Mouse (Mus musculus): ENCODE measurements around the gene Emilin1. TPM values are rescaled to one million over a fixed set of nuclear protein-coding genes. Genes with fewer than 3 reads are reported as not detected.

The Emilin1 gene
- polyA plus RNA-seq (2014; fragmentation: Nextera tagmentation; extraction: Ambion mirVana), result 170 and 191 TPM in 2 replicates

DNA sequence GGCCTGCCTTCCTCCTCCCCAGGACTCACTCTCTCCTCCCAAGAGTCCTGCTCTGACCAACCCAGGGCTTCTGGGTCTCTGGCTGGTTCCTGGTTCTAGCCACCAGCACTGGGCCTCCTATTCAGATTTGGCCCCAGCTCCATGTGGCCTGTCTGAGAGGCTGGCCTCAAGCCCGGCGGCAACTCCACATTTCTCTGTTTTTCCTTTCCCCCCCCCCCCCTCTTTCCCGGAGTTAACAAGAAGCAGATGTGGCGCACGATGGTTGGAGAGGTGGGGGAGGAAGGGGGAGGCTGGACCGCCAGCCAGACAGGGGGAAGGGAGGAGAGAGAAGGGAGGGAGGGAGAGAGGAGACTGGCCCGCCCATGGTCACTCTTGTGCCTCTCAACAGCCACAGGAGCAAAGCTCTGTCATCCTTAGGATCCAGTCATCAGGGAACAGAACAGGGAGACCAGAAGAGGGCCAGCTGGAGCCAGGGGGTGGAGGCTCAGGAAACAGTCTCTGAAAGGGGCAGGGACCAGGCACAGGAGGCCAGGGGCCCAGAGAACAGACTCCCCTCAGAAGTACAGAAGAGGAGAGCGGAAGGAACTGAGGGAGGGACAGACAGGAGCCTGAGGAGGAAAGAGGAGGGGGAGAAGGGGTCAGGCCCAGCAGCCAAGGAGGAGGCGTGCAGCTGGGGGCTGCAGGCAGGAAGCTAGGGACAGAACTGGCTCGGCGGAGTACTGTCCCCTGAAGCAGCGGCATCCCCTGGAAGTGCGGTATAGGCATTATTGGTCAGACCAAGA, at the start of gene Emilin1:
Emilin1 (plus strand) TSS at position 343 of the 782 bp plus-strand sequence.
- H3K9ac ChIP-seq (ENCODE audit: low read depth, low read length), result peak within 1 kb of the TSS; percentile 74
- peak within 1 kb of the TSS; percentile 60 for H3K4me3 ChIP-seq (ENCODE audit: low read length)
- peaks cover 63% of the 10 kb centered on the region for H3K4me1 ChIP-seq (ENCODE audit: control insufficient read depth, insufficient read depth, low read length)
- peak; percentile 75 for ATAC-seq (ENCODE audit: low FRiP score, low TSS enrichment)
- H3K27ac ChIP-seq (ENCODE audit: low read depth, low read length), result peak within 1 kb of the TSS; percentile 96
- WGBS, result 11% methylated on average over 11 of the region's 13 CpGs
- peaks cover 18% of the 10 kb centered on the region for H3K36me3 ChIP-seq (ENCODE audit: control insufficient read depth, insufficient read depth, low read length)
- peak within 1 kb of the TSS; percentile 61 for H3K4me2 ChIP-seq (replicated peaks; ENCODE audit: low read depth, low read length)
- H3K27me3 ChIP-seq (ENCODE audit: control insufficient read depth, insufficient read depth, low read length), result no peaks in the 10 kb centered on the region
- H3K9me3 ChIP-seq (ENCODE audit: control insufficient read depth, low read length), result no peaks in the 10 kb centered on the region

GRCm38 (mm10) chr5:30863852-30864251, 49.4 kb upstream of the Emilin1 start:
- no peaks in the 10 kb centered on the region for H3K27me3 ChIP-seq (ENCODE audit: control insufficient read depth, insufficient read depth, low read length)
- 0 out of 2 replicates have a peak, but pooled peaks have one; percentile 33 for ATAC-seq (ENCODE audit: low FRiP score, low TSS enrichment)
- H3K27ac ChIP-seq (ENCODE audit: low read depth, low read length), result no peak overlapping the region
- no peaks in the 10 kb centered on the region for H3K36me3 ChIP-seq (ENCODE audit: control insufficient read depth, insufficient read depth, low read length)
- no peak overlapping the region for H3K4me2 ChIP-seq (replicated peaks; ENCODE audit: low read depth, low read length)
- 51% methylated on average over 4 of the region's 4 CpGs for WGBS
- no peak overlapping the region for H3K4me3 ChIP-seq (ENCODE audit: low read length)
- no peaks in the 10 kb centered on the region for H3K4me1 ChIP-seq (ENCODE audit: control insufficient read depth, insufficient read depth, low read length)
- H3K9ac ChIP-seq (ENCODE audit: low read depth, low read length), result no peak overlapping the region
- H3K9me3 ChIP-seq (ENCODE audit: control insufficient read depth, low read length), result peaks cover 3% of the 10 kb centered on the region; the same call in 1 of the 2 replicates

DNA sequence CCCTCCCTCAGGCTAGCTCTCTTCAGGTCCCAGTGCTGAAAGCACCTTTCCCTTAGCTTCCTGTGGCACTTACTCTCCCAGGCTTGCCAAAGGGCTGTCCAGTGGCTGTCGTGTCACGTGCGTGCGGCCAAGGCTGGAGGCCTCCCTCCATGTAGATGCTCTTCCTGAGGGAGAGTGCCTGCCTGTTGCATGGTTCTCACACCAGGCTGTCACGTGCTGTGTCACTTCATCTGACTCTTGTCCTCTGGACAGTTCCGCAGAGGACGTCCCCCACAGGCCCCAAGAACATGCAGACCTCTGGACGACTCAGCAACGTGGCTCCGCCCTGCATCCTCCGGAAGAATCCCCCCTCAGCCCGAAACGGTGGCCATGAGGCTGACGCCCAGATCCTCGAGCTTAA, 48.9 kb upstream of the Emilin1 start:
- Histone ChIP-seq H3K27me3 (ENCODE audit: control insufficient read depth, insufficient read depth, low read length) (no peaks in the 10 kb centered on the region), H3K36me3 (ENCODE audit: control insufficient read depth, insufficient read depth, low read length) (no peaks in the 10 kb centered on the region), H3K4me2 (replicated peaks; ENCODE audit: low read depth, low read length) (no peak overlapping the region), H3K4me1 (ENCODE audit: control insufficient read depth, insufficient read depth, low read length) (no peaks in the 10 kb centered on the region), H3K27ac (ENCODE audit: low read depth, low read length) (no peak overlapping the region), H3K4me3 (ENCODE audit: low read length) (no peak overlapping the region), H3K9ac (ENCODE audit: low read depth, low read length) (no peak overlapping the region), H3K9me3 (ENCODE audit: control insufficient read depth, low read length) (peaks cover 3% of the 10 kb centered on the region; the same call in 1 of the 2 replicates)
- ATAC-seq (ENCODE audit: low FRiP score, low TSS enrichment), result no peak
- WGBS, result 45% methylated on average over 15 of the region's 15 CpGs

GRCm38 (mm10) chr5:30866871-30867270, 46.3 kb upstream of the Emilin1 start:
- Histone ChIP-seq H3K27me3 (ENCODE audit: control insufficient read depth, insufficient read depth, low read length) (no peaks in the 10 kb centered on the region), H3K9me3 (ENCODE audit: control insufficient read depth, low read length) (no peaks in the 10 kb centered on the region), H3K4me2 (replicated peaks; ENCODE audit: low read depth, low read length) (no peak overlapping the region), H3K4me3 (ENCODE audit: low read length) (no peak overlapping the region), H3K4me1 (ENCODE audit: control insufficient read depth, insufficient read depth, low read length) (peaks cover 5% of the 10 kb centered on the region), H3K36me3 (ENCODE audit: control insufficient read depth, insufficient read depth, low read length) (peaks cover 9% of the 10 kb centered on the region), H3K9ac (ENCODE audit: low read depth, low read length) (no peak overlapping the region), H3K27ac (ENCODE audit: low read depth, low read length) (no peak overlapping the region)
- ATAC-seq (ENCODE audit: low FRiP score, low TSS enrichment), result no peak
- 83% methylated on average over 3 of the region's 3 CpGs for WGBS

DNA sequence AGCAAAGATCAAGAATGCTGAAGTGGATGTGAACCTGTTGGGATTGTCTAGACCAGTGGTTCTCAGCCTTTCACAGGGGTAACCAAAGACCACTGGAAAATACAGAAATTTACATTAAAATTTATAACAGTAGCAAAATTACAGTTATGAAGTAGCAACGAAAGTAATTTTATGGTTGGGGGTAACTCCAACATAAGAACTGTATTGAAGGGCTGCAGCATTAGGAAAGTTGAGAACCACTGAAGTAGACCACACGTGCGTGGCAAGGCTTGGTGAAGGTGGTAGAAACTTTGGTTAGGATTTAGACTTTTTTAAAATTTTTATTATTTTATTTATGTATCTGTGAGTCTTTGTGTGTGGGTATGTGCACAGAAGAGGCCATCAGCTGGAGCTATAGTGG, 45.5 kb upstream of the Emilin1 start, which contains the start of gene Tmem214:
Tmem214 (plus strand) TSS at position 301 of the 400 bp plus-strand sequence.
- Histone ChIP-seq H3K4me2 (replicated peaks; ENCODE audit: low read depth, low read length) (no peak within 1 kb of the TSS), H3K4me3 (ENCODE audit: low read length) (no peak within 1 kb of the TSS), H3K27ac (ENCODE audit: low read depth, low read length) (no peak within 1 kb of the TSS), H3K4me1 (ENCODE audit: control insufficient read depth, insufficient read depth, low read length) (peaks cover 5% of the 10 kb centered on the region), H3K36me3 (ENCODE audit: control insufficient read depth, insufficient read depth, low read length) (peaks cover 17% of the 10 kb centered on the region), H3K9me3 (ENCODE audit: control insufficient read depth, low read length) (no peaks in the 10 kb centered on the region), H3K27me3 (ENCODE audit: control insufficient read depth, insufficient read depth, low read length) (no peaks in the 10 kb centered on the region), H3K9ac (ENCODE audit: low read depth, low read length) (no peak within 1 kb of the TSS)
- WGBS, result 97% methylated on average over 3 of the region's 3 CpGs
- no peak for ATAC-seq (ENCODE audit: low FRiP score, low TSS enrichment)

DNA sequence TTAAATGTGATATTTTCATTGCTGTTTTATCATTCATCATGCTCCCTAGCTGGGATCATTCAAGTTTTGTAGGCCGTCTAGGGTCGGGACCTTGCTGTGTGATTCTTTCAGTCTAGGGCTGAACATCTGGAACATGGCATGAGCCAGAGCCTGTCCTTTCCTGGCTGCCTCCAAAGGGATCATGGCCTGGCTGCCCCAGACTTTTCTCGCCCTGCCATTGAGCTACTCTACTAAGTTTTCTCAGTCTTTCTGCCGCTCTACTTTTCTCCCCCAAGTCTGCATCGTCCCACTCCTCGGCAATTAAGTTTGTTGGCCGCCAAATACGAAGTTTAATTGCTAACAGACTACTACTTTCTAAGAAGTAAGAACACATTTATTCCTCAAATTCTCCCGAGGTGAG, 44.2 kb upstream of the Emilin1 start:
- ATAC-seq (ENCODE audit: low FRiP score, low TSS enrichment), result 0 out of 2 replicates have a peak, but pooled peaks have one; percentile 25
- 19% methylated on average over 9 of the region's 9 CpGs for WGBS
- Histone ChIP-seq H3K4me3 (ENCODE audit: low read length) (peak overlapping the region; percentile 86), H3K36me3 (ENCODE audit: control insufficient read depth, insufficient read depth, low read length) (peaks cover 30% of the 10 kb centered on the region), H3K4me1 (ENCODE audit: control insufficient read depth, insufficient read depth, low read length) (peaks cover 5% of the 10 kb centered on the region), H3K27me3 (ENCODE audit: control insufficient read depth, insufficient read depth, low read length) (no peaks in the 10 kb centered on the region), H3K27ac (ENCODE audit: low read depth, low read length) (no peak overlapping the region), H3K9me3 (ENCODE audit: control insufficient read depth, low read length) (no peaks in the 10 kb centered on the region), H3K9ac (ENCODE audit: low read depth, low read length) (peak overlapping the region; percentile 85), H3K4me2 (replicated peaks; ENCODE audit: low read depth, low read length) (peak overlapping the region; percentile 82)

DNA sequence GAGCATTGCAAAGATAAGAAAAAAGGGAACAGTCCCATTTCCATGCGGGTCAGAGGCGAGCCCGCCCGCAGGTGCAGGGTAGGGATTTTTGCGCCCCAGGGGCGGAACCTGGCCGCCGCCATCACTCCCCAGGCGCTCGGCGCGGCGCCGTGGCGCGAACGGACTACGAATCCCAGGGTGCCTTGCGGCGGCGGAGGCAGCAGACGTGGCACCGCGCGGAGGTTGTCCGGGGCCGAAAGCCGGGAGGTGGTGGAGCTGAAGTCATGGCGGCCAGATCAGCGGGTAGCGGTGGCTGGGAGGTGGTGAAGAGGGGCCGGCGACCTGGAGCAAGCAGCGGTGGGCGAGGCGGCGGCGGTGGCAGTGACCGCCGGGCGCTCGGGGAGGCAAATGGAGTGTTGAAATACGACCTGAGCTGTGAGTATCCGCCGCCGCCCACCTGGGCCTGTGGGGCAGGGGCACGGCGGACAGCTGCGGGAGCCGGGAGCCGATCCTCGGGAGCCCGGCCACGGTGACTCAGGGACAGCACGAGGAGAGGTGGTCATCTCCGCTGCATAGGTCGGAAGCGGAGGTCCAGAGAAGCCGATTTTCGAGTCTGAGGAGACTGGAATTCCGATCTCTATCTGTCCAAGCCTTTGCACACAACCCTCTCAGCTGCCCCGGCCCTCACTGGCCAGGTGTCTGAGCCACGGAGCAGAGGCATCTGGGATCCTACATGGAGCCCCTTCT, 43.6 kb upstream of the Emilin1 start:
- H3K4me3 ChIP-seq (ENCODE audit: low read length), result peak overlapping the region; percentile 86
- ATAC-seq (ENCODE audit: low FRiP score, low TSS enrichment), result peak; percentile 92
- no peaks in the 10 kb centered on the region for H3K27me3 ChIP-seq (ENCODE audit: control insufficient read depth, insufficient read depth, low read length)
- H3K27ac ChIP-seq (ENCODE audit: low read depth, low read length), result peak overlapping the region; percentile 14; the same call in 1 of the 2 replicates
- peaks cover 5% of the 10 kb centered on the region for H3K4me1 ChIP-seq (ENCODE audit: control insufficient read depth, insufficient read depth, low read length)
- H3K9me3 ChIP-seq (ENCODE audit: control insufficient read depth, low read length), result no peaks in the 10 kb centered on the region
- H3K9ac ChIP-seq (ENCODE audit: low read depth, low read length), result peak overlapping the region; percentile 85
- peak overlapping the region; percentile 82 for H3K4me2 ChIP-seq (replicated peaks; ENCODE audit: low read depth, low read length)
- WGBS, result under 1% methylated on average over 59 of the region's 63 CpGs
- H3K36me3 ChIP-seq (ENCODE audit: control insufficient read depth, insufficient read depth, low read length), result peaks cover 36% of the 10 kb centered on the region

DNA sequence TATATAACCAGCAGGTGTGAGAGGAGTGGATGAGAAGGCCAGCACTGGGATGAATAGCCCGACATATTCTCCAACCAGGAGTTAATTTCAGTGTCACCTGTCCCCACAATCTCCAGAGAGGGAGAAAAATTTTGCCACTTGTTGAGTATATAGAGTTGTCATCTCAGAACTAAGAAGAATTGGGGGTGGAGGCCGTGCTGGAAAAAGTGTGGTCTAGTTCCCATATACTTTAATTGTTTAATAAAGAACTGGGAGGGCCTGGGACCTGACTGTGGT, 43.1 kb upstream of the Emilin1 start:
- peaks cover 5% of the 10 kb centered on the region for H3K4me1 ChIP-seq (ENCODE audit: control insufficient read depth, insufficient read depth, low read length)
- WGBS, result 13% methylated on average over 2 of the region's 2 CpGs
- peak overlapping the region; percentile 82 for H3K4me2 ChIP-seq (replicated peaks; ENCODE audit: low read depth, low read length)
- no peaks in the 10 kb centered on the region for H3K27me3 ChIP-seq (ENCODE audit: control insufficient read depth, insufficient read depth, low read length)
- ATAC-seq (ENCODE audit: low FRiP score, low TSS enrichment), result no peak
- H3K9ac ChIP-seq (ENCODE audit: low read depth, low read length), result peak overlapping the region; percentile 85
- H3K9me3 ChIP-seq (ENCODE audit: control insufficient read depth, low read length), result no peaks in the 10 kb centered on the region
- H3K27ac ChIP-seq (ENCODE audit: low read depth, low read length), result peak overlapping the region; percentile 14; the same call in 1 of the 2 replicates
- peak overlapping the region; percentile 86 for H3K4me3 ChIP-seq (ENCODE audit: low read length)
- peaks cover 41% of the 10 kb centered on the region for H3K36me3 ChIP-seq (ENCODE audit: control insufficient read depth, insufficient read depth, low read length)

DNA sequence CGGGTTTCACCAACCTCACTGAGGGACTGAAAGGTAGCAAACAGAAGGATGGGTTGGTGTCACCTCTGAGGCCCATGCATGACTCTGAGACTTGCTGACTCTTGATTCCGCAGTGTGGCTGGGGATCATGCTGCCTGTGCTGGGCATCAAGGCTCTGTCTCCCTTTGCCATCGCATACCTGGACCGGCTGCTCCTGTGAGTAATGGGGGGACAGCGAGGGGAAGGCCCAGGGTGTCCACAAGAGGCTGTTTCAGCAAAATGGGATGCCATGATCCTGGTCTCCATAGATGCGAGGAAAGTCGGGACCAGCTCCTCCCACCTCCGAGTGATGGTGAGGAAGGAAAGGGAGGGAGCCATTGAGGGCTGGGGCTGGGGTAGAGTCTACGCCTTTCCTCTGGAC, 40.6 kb upstream of the Emilin1 start:
- H3K9ac ChIP-seq (ENCODE audit: low read depth, low read length), result no peak overlapping the region
- H3K4me1 ChIP-seq (ENCODE audit: control insufficient read depth, insufficient read depth, low read length), result peaks cover 5% of the 10 kb centered on the region
- H3K36me3 ChIP-seq (ENCODE audit: control insufficient read depth, insufficient read depth, low read length), result peaks cover 66% of the 10 kb centered on the region
- no peaks in the 10 kb centered on the region for H3K9me3 ChIP-seq (ENCODE audit: control insufficient read depth, low read length)
- no peaks in the 10 kb centered on the region for H3K27me3 ChIP-seq (ENCODE audit: control insufficient read depth, insufficient read depth, low read length)
- no peak for ATAC-seq (ENCODE audit: low FRiP score, low TSS enrichment)
- H3K27ac ChIP-seq (ENCODE audit: low read depth, low read length), result no peak overlapping the region
- WGBS, result 94% methylated on average over 9 of the region's 9 CpGs
- no peak overlapping the region for H3K4me2 ChIP-seq (replicated peaks; ENCODE audit: low read depth, low read length)
- no peak overlapping the region for H3K4me3 ChIP-seq (ENCODE audit: low read length)

All from kidney, embryonic 14.5 days (tissue).